Mouse (Mus musculus) olfactory bulb, adult 2 months (tissue): ENCODE data around the gene Fam57a.

Experiments
- CTCF ChIP-seq: fragments of 200-500 bp; IDR thresholded peaks from 2 replicates; pipeline ENCODE4 v1.5.1; 2012; ENCODE audit warnings: low read depth, mild to moderate bottlenecking, low read length, moderate library complexity; ENCODE audit not compliant: insufficient read depth
- POLR2A ChIP-seq: fragments of 200-500 bp; IDR thresholded peaks from 2 replicates; pipeline ENCODE4 v1.6.1; 2012; ENCODE audit warnings: mild to moderate bottlenecking, low read depth, low read length, moderate library complexity; ENCODE audit not compliant: insufficient read depth

DNA sequence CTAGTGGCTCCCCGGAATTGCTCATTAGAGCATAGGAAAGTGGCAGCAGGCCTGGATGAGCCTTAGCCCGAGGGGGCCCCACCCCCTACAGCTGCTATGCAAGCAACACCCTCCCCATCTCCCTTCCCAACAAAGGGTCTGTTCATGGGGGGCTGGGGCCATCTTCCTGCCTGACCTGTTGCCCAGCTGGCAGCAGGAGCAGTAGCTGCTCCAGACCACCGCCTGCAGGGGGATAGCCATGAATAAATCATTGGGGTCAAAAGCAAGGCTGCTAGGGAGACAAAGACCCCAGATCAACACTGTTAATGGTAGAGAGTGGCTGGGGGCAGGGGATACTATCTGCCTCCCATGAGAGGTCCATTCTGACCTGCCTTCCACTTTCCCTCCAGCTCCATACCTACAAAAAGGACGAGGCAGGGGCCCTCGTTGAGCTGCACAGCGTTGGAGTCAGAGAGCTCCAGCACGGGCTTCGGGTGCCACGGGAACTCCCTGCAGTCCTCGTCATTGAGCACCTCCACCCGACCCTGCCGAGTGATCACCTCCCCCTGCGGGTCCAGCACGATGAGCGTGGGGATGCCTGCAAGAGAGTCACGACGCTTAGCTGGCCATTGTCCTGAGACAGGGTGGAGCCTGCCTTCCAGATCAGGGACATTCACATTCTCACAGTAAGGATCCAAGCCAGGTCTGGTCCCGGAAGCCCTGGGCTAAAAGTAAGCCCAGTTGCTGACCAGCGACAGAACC is 83.3 kb downstream of the Fam57a start:
- TF ChIP-seq POLR2A = no peak
- no peak for TF ChIP-seq CTCF
